Mouse (Mus musculus) monocyte, adult 2 months (primary cell): ENCODE data around the gene 1700015G11Rik.

Experiments
- DNase-seq, 2 experiments: peaks; one replicate each; pipeline ENCODE4 v3.0.0; 2022; ENCODE audit warnings: low spot score in 2 of 2, low read depth in 1 of 2

1700015G11Rik gene

DNA sequence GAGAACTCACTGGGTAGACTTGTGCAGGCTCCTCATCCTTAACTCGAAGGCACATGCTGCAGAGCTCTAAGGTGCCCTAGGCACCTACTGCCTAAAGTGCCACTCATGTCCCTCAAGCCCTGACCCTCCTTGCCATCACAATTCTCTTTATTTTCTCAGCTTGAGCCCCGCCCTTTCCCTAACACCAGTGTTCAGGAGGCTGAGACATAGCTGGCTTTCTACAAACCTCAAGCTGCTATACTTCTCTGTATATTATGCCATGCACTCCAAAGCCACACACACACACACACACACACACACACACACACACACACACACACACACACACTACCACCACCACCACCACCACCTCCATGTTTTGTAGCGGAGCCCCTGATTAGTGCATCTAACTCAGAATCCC, at the start of gene 1700015G11Rik:
Gene 1700015G11Rik, minus strand, starts transcription at position 101 of the 400 bp plus-strand sequence.
- DNase-seq, result no peak

DNA sequence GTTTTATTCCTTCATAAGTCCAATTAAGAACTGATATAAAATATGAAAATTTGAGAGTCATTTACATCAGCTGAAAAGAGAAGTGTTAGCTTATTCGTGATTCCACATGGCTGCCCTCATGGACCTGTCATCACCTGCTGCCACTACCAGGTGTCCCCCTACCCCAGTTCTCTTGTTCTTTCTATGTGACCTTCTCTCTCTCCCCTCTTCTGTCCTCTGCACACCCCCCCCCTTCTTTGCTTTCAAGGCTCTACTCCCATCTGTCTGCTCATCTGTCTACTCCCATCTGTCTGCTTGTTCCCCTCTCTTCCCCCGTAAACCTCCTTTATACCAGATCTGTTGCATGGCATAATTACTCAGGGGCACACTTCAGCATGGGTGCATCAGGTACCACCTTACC, 41.4 kb upstream of the 1700015G11Rik start:
- no peak for DNase-seq

DNA sequence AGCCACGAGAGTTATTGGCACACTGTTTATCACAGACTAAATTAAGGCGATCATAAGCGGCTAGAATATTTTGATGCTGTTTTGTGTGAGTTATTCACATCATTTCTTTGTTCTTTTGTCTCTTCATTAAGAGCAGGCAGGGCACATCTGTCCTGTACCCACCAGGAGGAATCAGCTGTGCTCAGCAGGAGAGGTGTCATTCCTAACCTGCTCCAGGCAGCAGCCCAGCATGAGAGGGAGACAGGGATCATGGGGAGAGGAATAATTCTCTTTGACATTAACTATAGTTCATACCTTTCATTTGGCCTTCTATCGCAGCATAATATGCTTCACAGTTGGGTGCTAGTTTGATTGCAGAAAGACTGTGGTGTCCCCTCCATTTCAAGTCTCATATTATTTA, 40.7 kb upstream of the 1700015G11Rik start:
- DNase-seq, result no peak

DNA sequence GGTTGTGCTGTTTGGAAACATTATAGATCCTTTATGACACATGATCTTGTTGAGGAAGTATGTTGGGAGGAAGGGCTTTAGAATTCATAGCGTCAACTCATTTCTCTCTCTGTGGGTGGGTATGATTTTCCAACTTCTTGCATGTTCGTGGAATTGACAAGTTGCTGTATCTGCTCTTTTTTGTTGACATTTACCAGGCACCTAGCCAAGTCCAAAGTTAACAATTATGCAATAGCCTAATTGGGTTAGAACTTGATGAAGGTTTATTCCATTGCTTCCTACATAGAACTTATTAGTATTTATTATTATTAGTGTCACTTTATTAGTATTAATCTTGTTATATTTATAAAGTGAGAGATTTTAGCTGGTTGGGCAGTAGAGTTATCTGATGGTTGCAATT, 40.3 kb upstream of the 1700015G11Rik start:
- DNase-seq, result no peak

DNA sequence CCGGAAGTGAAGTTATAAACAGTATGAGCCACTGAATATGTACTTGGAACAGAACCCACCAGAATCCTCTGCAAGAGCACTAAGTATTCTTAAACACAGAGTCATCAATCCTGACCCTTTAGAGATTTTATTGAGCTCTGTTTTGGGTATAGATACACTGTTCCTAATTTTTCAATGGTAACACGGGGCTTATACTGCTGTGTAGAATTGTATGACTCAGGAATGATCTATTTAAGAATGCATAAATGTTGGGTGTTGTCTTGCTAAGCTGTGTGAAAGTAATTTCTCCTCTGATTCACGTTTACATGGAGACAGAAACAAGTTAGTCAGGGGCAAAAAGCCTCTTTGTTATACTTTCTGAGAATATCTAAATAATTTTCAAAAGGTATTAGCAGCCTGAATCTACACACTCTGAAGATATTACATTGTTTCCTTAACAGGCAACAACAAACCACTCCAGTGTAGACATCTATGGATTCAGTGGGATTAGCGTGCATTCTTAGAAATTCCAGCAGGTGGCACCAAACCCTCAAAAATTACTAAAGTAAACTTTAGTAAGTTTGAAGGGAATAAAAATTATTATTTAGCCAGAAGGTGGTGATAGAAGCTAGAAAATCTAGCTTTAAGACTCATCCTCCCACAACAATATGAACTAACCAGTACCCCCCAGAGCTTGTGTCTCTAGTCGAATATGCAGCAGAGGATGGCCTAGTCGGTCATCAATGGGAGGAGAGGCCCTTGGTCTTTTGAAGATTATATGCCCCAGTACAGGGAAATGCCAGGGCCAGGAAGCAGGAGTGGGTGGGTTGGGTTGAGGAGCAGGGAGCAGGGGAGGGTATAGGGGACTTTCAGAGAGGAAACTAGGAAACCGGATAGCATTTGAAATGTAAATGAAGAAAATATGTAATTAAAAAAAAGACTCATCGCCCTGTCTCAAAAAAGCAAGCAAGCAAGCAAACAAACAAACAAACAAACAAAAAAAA, 22.4 kb upstream of the 1700015G11Rik start:
- no peak for DNase-seq

DNA sequence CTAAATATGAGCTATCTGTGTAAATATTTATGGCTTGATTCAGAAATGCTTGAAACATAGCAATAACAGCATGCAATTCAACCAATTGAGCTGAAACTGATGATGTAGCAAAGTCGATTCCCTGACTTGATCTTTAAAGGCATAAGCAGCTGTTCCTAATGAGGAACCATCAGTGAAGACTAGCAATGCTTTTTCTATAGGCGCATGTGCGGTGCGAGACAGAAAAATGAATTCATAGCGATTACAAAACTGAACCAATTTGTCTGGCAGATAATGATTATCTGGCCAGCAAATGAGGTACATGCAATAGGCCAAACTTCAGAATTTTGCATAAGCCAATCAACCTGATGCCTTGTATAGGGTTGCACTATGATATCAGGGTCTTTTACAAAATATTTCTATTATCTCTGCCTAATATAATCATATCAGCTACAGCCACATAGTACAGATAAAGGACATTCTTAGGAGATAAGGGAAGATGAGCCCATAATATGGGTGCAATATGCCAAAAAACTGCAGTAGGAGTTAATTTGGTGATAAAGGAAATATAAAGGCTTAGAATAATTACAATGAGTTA, 8.6 kb upstream of the 1700015G11Rik start:
- DNase-seq, result no peak

DNA sequence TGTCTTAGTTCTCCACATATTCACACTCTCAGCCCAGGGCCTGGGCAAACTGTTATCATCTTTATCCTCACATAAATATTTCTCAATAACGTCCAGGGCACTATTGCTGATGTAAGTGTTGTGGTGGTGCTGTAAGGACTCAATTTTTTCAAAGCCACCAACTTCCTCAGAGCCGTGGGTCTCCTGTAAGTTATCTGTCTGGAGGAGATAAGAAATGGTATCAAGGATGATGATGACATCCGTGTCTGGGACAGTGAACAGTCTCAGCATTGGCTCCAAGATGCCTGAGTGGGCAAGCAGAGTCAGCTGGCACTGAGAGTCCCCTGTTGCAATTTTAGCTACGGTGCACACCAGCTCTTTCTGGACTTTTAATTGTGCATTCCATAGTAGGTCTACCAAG, 6.5 kb upstream of the 1700015G11Rik start:
- no peak for DNase-seq

DNA sequence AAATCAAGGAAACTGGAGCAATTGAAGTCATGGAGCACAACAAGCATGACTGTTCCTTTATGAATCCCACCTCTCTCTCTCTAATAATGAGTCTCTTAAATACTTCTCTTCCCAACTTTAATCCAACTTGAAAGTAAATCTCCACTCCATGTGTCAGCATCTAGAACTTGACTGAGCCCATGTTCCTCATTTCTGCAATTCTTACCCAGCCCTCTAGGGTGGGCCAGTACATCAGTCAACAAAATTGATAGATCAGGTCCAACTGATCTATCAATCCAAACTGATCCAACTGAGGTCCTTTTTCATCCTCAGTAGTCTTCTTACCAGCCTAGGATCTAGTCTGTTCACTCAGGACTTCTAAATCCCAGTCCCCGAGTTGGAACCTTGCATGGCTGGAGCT, 348 bp downstream of the 1700015G11Rik start:
- no peak for DNase-seq

DNA sequence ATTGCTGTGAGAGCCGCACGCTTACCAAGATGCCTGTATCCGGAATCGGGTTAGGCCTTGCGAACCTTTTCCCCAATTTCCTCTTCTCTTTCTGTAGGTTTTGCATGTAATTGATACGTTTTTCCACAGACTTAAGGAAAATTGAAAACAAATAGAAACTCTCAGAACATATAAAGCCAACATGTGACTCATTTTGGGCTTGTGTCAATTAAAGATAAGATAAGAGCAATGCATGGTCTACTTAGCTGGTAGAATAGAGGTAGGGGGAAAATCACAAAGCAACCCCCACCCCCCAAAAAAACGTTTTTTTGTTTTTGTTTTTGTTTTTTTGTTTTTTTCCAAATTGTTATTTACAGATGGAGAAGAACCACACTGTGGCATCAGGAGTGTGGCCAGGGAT, 2.1 kb downstream of the 1700015G11Rik start:
- DNase-seq, result no peak

DNA sequence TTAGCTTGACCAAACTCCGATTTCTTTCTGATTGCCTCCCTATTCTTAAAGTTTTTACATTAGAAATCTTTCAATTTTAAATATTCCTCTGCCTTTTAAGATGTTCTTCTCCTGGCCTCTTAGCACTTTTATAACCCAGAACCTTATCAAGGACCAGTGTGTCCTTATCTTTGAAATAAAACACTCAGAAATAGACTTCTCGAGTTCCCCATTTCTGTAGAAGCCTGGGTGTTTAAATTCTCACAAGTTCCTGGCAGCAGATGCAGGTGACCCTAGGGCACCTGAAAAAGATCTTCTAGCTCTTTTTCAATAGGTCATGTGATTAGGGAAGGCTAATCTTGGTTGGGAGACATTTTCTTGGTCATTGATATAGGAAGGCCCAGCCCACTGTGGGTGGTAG, 8.4 kb downstream of the 1700015G11Rik start:
- DNase-seq, result no peak

DNA sequence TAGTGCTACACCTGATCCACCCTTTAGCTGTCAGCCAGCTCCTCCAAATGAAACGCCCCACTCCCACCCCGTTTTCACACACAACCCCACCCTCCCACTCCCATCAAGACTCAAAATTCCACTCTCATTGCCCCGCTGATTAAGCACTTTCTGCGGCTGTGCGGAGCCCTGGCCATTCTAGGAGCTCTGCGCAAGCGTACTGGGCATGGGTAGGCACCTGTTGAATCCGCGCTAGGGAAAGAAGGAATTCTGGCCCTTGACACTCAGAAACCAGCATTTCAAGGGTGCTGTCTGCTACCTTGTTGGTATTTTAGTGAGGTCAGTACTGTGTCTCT, 9.3 kb downstream of the 1700015G11Rik start:
- DNase-seq, result no peak

DNA sequence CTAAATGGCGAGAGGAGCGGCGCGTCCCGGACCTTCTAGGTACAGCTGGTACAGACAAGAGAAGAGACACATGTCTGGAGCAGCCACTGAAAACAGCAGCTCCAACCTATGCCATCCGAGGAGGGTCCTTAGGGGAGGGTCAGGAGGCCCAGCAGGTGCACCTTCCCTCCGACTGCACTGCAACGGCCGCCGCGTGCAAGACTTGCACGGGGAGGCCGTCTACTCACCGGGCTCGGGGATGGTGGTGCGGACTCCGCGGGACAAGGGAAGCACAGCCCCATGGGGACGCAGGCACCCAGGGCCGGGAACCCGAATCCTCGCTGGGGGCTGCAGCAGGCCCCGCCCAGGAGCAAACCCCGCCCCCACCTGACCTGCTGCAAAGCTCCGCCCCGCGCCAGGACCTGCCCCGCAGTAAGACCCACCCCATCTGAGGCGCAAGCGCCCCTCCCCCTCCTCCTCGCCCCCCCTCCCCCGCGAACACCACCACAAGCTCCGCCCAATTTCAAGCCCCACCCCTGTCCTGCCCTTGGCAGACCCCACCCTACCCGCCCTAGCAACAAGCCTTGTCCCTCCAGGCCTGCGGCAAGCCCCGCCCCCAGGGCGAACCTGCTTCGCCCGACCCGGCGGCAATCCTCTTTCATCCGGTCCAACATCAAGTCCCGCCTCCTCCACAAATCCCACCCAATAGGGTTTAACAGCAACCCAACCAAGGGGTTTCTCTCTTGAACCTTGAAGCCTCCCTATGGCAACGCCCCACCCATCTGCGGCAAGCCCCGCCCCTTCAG, 9.8 kb downstream of the 1700015G11Rik start, which contains the start of gene Svip:
Gene Svip, minus strand, starts transcription at position 508 of the 785 bp plus-strand sequence.
- DNase-seq, result peak; percentile 47 to 67

DNA sequence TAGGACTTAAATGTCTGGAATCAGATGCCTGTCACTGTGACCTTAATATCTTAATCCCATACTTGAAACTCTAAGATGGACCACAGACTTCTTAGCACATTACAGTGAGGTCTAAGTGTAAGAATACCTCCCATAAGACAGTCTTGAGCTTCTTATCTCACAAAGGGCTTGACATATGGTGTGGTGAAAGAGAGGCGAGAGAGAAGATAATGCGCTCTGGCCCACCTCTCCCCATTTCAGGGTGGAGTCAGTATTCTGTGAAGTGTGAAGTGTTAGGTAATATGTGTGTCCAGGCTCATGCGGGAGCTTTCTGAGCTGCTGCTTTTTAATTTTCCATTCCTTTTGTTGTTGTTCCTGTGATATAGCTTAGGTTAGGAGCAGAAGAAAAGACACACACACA, 24.5 kb downstream of the 1700015G11Rik start:
- no peak for DNase-seq

DNA sequence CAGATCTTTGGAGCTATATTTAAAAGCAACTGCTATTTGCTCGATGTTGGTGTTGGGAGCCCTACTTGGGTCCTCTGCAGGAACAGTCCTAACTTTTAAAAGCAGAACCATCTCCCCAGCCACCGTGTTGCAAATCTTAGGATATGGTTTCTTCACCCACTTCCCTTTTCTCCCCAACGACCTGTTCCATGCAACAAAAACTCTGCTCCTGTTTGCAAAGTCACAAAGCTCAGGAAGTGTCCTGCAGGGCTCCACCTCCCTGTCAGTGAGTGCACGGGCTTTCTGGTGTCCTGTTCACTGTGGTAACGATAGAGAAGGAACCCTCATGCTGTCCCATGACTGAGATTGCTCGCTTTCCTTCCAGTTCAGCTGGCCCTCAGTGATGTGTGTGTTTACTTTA, 28.6 kb downstream of the 1700015G11Rik start:
- DNase-seq, result peak; percentile 23 to 60

DNA sequence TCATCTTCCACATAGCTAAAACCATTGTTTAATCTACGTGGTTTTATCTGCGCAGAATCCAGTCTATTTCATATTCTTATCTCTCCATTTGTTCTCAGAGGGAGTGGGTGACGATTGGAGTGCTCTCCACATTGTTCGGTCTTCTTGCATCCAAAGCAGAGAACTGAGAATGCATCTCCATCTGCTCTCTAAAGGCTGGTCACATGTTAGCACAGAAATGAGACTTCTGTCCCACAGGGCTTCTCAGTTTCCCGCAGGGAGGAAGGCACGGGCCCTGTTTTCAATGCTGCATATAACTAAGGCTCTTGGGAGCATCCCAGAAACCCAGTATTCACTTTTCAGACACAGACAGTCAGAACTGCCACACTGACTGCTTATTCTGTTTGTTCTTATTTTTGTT, 29.8 kb downstream of the 1700015G11Rik start:
- DNase-seq, result no peak

DNA sequence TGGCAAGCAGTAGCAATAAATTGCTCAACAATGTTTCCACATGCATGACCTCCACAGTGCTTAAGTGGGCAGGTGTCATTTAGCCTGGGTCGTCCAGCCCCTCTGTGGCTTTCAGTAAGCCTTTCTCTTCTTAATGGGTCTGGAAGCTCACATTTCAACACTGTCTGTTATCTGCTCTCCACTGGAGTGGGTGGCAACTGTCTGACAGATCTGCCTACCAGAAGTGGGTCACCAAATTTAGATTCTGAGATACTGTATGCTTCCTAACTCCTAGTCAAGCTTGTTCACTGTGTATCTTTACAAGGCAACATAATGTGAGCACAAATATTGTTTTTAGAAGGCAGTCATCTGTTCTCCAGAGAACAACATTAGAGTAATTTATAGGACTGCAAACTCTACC, 33.2 kb downstream of the 1700015G11Rik start:
- DNase-seq, result no peak

DNA sequence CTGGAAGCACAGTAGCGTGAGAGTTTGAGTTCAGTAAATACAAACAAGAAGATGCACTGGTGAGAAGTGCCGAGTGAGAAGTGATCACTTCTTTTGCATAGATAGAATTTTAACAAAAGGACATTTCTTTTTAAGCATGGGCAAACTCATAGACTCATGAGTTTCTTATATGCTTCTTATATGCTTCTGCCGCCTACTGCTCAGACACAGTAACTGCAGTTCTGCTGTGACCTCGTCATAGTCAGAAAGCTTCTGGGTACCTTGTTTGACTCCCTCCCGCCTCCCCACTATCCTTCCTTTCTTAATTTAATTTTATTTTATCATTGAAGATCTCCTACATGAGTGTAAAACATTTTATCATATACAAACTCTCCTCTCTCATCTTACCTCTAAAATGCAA, 36.3 kb downstream of the 1700015G11Rik start:
- no peak for DNase-seq

DNA sequence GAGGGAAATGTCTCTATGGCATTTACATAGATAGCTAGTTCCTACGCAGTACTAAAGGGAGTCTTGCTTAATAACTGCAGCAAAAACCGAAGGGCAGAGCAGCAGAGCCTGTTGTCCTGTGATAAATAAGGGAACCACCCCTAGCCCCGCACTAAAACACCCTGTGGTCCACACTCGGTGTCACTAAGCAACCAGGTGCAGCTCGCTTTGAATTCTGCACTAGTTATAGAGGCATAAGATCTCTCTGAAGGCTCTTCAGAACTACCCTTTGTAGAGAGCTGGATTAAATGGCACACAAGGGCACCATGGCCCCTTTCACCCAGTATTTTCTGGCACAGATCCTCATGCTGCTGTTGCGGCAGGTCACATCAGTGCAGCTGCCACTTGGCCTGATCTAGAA, 40.3 kb downstream of the 1700015G11Rik start:
- no peak for DNase-seq

DNA sequence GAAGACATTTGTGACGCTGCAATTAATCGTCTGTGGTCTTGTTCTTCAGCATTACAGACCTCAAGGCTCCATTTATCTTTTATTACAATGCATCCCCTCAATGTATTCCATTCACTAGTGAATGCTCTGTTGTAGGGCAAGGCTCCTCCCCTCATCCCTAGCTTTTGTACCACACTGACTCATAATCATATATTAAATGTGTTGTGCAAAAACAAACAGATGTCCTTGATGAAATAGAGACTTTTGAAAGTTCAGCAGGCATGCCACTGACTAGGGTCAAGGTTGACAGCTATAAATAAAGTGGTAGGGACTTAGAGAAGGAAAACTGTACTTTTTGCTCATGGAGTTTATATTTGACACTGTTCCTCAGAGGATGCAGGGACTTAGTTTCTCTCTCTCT, 42.0 kb downstream of the 1700015G11Rik start:
- DNase-seq, result no peak

DNA sequence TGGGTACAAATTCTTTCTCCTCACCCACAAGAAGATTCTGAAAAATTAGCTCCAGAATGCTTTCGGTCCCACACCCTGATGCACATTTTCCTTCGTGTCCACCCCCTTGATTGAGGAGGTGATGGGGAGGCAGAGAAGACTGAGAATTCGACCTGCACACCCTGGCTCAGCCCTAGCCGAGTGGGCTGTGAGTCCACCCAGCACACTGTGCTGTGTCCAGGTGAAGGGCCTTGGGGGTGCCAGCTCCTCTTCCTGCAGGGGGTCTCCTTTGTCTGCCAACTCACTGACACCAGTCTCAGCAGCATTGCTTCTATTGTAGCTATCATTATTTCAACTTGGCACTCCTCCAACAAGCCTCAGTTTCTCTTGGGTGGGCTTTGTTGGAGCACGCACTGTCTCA, 42.4 kb downstream of the 1700015G11Rik start:
- no peak for DNase-seq

DNA sequence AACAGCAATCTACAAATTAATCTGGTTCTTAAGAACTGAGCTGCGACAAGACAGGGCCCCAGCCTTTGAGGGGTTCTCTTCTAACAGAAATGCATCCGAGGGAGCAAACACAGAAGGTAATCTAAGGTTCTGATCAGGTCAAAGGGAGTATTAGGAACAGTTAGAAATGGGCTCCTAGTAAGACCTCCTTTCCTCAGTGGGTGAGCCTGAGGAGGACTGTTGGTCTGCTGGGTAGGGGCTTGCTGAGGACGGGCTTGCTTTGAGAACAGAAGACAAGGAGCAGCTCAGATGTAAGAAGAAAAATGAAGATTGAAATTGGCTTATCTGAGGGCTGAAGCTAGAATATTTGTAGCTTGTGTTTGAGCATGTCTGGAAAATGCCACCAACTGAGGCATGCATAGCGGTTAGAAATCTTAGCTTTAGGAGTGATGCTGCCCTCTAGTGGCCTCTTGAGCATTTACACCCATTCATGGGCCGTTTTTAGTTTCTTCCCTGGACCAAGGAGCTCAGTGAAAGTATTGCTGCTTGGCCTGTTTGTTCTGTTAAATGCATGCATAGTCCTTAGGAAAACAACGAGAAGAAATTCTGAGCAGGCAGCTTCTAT, 43.2 kb downstream of the 1700015G11Rik start:
- DNase-seq, result no peak
